ENCODE assay signal across 22 mouse cellular contexts in the genomic region with DNA sequence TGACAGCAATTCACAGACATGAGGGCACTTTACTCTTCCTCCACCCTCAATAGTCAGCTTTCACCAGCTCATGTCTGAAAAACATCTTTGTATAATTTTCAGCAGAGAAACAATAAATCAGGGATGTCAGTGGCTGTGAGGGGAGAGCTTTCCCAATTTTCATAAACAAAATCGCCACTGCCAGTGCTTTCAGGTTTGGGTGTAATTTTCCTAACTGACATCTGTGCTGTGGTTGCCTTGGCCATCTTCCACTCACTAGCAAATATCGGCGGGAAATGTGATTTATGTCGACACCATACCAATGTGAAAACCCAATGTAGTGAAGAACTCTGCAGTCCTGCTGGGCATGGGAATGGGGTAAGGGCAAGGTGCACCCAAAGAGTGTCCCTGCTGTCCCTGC.
"Had no signal": no experiment of that assay in that cellular context is flagged by ENCODE, and none has a peak within 500 bp of the region (broad histone marks: within the 10 kb centered on the region; RNA-seq: fewer than 3 reads in every experiment).

No protein-coding gene starts in this region.

- H3K9ac ChIP-seq: liver, embryonic 13.5 days; lung, embryonic 15.5 days; midbrain, embryonic 13.5 days; neural tube, embryonic 15.5 days had no signal

- ATAC-seq: midbrain, embryonic 13.5 days; midbrain, embryonic 16.5 days had no signal

- H3K4me3 ChIP-seq: left cerebral cortex, adult 2 months; liver, embryonic 13.5 days; lung, embryonic 15.5 days; megakaryocyte, embryonic 14.5 days; midbrain, embryonic 10.5 days; midbrain, embryonic 13.5 days; myocyte; neural tube, embryonic 15.5 days had no signal

- H3K27ac ChIP-seq: kidney, postnatal 0 days; left cerebral cortex, adult 2 months; liver, embryonic 13.5 days; lung, embryonic 15.5 days; midbrain, embryonic 10.5 days; midbrain, embryonic 13.5 days; neural tube, embryonic 15.5 days; stomach, postnatal 0 days had no signal

- H3K4me2 ChIP-seq: liver, embryonic 13.5 days; lung, embryonic 15.5 days; midbrain, embryonic 13.5 days; neural tube, embryonic 15.5 days had no signal

- H3K9me3 ChIP-seq: liver, embryonic 13.5 days; lung, embryonic 15.5 days; megakaryocyte, embryonic 14.5 days; midbrain, embryonic 10.5 days; midbrain, embryonic 13.5 days; neural tube, embryonic 15.5 days had no signal

- H3K4me1 ChIP-seq: liver, embryonic 13.5 days; lung, embryonic 15.5 days; megakaryocyte, embryonic 14.5 days; midbrain, embryonic 10.5 days had no signal

- DNase-seq: kidney, postnatal 4 days; layer of hippocampus, adult 9-11 months; layer of hippocampus, postnatal 36 days; liver, embryonic 13.5 days; lung, postnatal 10 days; lung, postnatal 36 days; right cerebral cortex, adult 18-20 months; right cerebral cortex, postnatal 14 days; right cerebral cortex, postnatal 4 days; thymus, adult 2 months; thymus, postnatal 14 days; thymus, postnatal 4 days had no signal

- H3K36me3 ChIP-seq: liver, embryonic 13.5 days; lung, embryonic 15.5 days; midbrain, embryonic 10.5 days; midbrain, embryonic 13.5 days; neural tube, embryonic 15.5 days had no signal

- H3K27me3 ChIP-seq: liver, embryonic 13.5 days; lung, embryonic 15.5 days; megakaryocyte, embryonic 14.5 days; midbrain, embryonic 13.5 days; neural tube, embryonic 15.5 days had no signal
